Mouse (Mus musculus) spleen, embryonic (tissue): ENCODE results near the gene Cited2.

Source experiments
- CTCF ChIA-PET: fragments of 350-600 bp; sonication (Branson Sonifier 250); formaldehyde crosslinking; loops from one replicate; lab custom pipeline; 2022; lab: Charles Lee

The Cited2 gene

DNA sequence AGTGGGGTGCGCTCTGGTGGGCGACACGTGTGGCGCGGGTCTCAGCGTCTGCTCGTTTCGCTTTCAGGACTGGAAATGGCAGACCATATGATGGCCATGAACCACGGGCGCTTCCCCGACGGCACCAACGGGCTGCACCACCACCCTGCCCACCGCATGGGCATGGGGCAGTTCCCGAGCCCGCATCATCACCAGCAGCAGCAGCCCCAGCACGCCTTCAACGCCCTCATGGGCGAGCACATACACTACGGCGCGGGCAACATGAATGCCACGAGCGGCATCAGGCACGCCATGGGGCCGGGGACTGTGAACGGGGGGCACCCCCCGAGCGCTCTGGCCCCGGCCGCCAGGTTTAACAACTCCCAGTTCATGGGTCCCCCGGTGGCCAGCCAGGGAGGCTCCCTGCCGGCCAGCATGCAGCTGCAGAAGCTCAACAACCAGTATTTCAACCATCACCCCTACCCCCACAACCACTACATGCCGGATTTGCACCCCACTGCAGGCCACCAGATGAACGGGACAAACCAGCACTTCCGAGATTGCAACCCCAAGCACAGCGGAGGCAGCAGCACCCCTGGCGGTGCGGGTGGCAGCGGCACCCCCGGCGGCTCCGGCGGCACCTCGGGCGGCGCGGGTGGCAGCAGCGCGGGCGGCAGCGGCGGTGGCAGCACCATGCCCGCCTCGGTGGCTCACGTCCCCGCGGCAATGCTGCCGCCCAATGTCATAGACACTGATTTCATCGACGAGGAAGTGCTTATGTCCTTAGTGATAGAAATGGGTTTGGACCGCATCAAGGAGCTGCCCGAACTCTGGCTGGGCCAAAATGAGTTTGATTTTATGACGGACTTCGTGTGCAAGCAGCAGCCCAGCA lies 1.1 kb downstream of the Cited2 start:
- CTCF ChIA-PET, result interaction anchor here (0.7 to 0.8 kb wide), 2 partner anchors 32 to 666 kb away, joined by 3 to 4 read pairs; no protein-coding TSS in a partner anchor

DNA sequence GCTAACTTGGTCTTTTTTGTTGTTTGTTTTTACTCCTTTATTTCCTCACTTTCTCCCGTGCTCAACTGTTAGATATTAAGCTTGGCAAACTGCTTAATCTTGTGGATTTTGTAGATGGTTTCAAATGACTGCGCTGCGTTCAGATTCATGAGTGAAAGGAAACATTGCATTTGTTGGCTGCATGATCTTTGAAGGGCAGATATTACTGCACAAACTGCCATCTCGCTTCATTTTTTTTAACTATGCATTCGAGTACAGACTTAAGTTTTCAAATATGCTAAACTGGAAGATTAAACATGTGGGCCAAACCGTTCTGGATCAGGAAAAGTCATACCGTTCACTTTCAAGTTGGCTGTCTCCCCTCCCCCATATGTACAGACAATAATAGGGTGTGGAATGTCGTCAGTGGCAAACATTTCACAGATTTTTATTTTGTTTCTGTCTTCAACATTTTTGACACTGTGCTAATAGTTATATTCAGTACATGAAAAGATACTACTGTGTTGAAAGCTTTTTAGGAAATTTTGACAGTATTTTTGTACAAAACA lies 2.1 kb downstream of the Cited2 start:
- CTCF ChIA-PET, result interaction anchor here (0.6 kb wide), 1 partner anchor 454 kb away, joined by 4 read pairs; no protein-coding TSS in a partner anchor

DNA sequence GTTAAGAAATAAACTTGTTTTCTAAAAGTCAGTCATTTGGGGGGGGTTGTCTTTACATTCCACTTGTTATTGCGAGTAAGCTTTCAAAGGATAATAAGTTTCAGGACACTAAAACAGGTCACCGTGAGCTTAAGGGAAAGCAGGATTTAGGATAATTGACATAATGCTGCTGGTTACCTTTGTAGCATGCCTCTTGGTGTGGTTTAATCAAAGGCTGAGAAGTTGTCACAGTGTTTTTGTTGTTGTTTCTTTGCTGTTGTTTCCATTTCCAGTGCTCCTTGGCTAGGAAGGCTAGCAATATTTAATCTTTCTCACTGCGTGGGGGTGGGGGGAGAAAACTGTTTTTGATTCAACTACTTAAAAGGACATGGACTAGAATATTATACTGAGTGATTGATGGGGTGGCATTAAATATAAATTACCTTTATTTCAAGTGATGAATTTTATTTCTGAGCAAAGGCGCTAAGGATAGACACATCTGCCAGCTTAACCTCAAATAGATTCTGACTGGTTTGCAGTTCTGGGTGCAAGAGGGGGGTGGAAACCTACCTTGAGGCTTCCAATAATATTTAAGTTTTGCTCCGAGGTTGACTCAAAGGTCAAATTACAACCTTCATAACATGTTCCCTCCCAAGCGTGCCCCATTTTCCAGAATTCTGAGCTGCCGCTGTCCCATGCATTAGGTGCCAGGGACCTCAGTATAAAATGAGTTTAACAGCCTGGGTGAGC lies 2.8 kb downstream of the Cited2 start:
- CTCF ChIA-PET, result no interaction called here

DNA sequence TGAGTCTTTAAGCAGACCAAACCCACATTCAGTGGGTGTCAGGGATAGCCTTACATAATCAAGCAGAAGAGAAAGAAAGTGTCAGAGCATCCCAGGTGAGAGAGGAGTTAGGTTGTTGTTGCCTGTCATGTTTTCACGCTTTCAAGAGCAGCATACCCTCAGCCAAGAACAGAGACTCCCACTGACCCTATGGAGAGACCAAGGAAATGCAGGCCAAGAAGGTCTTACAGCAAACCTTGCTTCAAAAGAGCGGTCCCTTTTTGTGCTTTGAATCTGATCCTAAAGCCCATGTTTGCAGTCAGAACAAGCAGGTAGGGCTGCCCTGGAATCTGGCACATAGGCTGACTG lies 3.3 kb downstream of the Cited2 start:
- CTCF ChIA-PET, result interaction anchor here (0.7 kb wide), 1 partner anchor 1205 kb away, joined by 4 read pairs; no protein-coding TSS in a partner anchor

DNA sequence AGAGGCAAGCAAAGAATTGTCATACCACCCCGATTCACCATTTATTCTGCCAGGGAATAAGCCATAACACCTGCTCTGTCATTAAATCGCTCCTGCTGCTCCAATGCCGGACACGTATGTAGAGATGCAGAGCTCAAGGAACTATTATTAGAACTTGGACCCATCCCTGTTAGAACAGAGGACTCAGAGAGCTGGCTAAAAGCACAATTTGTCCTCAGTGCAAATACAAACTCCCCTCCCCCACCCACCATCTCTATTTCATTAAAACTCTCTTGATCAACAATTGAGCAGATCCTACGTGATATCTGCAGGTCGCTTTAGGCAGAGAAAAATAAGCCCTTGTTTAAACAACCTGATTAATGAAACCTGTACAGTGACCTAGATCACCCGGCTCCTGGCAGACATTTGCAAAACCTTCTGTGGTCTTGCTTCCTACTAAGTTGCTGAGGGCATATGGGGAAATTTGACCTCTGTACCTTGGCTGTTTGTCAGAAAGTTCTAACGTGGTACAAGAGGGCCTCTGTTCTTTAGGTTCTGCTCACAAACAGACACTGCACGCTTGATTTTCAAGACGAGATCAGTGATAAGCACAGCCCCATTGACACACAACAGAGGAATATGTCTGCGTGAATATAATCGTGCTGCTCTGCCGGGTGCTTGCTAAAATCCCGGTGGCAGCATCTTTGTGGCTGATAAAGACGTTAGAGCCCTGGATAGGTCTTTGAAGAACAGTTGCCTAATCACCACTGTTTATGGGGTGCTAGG lies 4.3 kb downstream of the Cited2 start:
- CTCF ChIA-PET, result no interaction called here

- CTCF ChIA-PET, result no interaction called here
Measured at GRCm38 (mm10) chr10:17727926-17728279, 4.9 kb downstream of the Cited2 start.

GRCm38 (mm10) chr10:17728711-17729110 lies 5.7 kb downstream of the Cited2 start:
- CTCF ChIA-PET, result interaction anchor here (0.6 to 0.7 kb wide), 5 partner anchors 13 to 1673 kb away, joined by 3 to 15 read pairs (median 3); no protein-coding TSS in a partner anchor

DNA sequence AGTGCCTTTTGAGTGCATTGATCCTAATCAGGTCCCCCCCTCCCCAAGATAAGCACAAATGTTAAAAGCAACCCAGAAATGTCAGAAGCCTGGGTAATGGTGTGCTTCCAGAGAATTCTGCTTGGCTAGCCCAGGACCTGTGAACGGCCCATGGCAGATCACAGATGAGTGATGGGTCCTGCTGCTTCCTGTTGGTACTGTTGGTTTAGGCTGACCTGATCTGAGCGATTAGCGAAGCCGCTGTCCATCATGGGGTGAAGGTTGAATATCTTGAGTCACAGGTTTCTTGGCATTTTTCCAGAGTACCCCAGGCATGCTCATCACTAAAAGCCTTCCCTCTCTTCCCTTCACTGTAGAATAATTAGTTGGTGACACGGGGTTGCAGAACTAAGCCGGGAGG lies 6.5 kb downstream of the Cited2 start:
- CTCF ChIA-PET, result interaction anchor here (0.7 kb wide), 2 partner anchors 193 to 340 kb away, joined by 3 read pairs; no protein-coding TSS in a partner anchor

DNA sequence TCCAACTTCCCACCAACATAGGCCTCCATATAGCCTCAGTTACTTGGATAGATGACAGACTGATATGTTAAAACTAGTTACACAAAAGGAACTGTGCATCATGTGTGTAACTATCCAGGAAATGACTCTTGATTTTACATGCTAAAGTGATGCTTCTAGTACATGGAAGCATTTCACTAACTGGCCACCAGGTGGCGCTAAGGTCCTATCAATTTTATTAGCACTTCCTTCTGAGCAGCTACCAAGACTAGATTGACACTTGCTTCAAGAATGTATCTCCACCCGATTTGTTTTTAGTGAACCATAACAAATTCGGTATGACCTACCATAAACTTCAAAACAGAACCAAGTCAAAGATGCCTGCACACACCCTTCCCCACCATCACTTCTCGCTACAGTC lies 10.0 kb downstream of the Cited2 start:
- CTCF ChIA-PET, result interaction anchor here (1.3 kb wide), 1 partner anchor 137 kb away, joined by 8 read pairs; no protein-coding TSS in a partner anchor

DNA sequence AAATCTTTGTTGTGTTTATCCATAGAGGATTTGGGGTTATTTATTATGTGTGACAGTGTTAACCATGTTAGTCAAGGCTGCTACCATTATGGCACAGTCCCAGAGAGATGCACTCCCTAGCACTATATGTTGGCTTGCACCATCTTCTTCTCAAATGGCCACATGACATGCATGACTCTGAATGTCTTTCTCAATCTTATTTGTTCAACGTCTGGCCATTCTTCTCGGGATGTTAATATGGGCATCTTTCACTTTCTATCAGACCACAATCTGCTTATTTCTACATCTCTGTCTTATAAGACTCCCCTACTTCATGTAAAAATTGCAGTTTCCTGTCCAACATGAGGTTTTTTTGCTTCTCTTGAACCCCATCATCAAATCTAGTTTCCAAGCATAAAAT lies 19.6 kb downstream of the Cited2 start:
- CTCF ChIA-PET, result interaction anchor here (0.5 kb wide), 1 partner anchor 44 kb away, joined by 3 read pairs; no protein-coding TSS in a partner anchor

DNA sequence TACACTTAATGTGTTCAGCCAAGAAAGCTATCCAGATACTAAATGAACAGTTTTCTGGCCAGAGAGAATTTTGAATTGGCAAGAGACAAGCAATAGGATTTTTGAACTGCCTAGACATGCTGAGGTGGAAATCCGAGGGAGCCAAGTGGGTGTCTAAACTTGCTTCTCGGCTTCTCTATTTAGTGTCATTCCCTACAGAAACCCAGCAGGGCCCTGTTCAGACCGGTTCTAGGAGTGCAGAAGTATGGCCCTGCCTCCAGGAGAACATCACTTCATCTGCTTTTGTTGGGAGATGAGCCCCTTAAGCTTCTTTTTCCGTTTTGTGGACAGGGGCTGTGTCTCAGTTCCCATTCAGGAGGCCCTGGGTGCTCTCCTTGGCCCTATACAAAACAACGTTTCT lies 29.5 kb downstream of the Cited2 start:
- CTCF ChIA-PET, result no interaction called here

- CTCF ChIA-PET, result no interaction called here
Measured at GRCm38 (mm10) chr10:17759772-17760171, 36.8 kb downstream of the Cited2 start.

GRCm38 (mm10) chr10:17760750-17761613 lies 38.0 kb downstream of the Cited2 start:
- CTCF ChIA-PET, result no interaction called here

DNA sequence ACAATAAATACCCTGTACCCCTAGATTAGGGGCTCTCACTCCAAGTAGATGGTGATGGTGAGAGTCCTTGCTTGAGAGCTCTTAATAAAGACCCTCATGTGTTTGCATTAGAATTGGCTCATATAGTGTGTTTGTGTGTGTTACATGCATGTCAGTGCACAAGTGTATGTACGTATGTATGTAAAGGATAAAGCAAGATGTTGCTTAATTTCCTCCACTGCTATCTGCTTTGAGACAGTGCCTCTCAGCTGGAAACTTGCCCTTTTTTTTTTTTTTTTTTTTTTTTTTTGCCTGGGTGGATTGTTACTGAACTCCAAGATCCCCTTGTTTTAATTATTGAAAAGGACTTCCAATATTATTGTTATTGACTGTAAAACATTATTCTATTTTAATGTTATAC lies 38.6 kb downstream of the Cited2 start:
- CTCF ChIA-PET, result no interaction called here

DNA sequence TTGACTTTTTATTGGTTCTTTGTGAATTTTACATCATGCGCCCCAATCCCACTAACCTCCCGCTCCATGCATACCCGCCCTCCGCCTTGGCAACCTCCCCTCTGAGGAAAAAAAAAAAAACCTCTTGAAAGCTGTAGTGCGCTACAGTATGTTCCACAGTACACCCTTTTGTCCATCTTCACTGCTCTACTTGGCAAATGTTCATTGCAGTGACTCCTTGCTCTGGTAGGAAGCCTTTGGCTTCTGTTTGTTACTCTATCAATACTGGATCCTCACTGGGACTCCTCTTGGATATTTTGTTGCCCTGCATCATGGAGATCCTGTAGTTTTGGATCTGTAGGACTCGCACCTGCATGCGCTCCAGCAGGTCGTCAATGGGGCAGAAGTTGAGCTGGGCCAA lies 39.9 kb downstream of the Cited2 start:
- CTCF ChIA-PET, result no interaction called here

DNA sequence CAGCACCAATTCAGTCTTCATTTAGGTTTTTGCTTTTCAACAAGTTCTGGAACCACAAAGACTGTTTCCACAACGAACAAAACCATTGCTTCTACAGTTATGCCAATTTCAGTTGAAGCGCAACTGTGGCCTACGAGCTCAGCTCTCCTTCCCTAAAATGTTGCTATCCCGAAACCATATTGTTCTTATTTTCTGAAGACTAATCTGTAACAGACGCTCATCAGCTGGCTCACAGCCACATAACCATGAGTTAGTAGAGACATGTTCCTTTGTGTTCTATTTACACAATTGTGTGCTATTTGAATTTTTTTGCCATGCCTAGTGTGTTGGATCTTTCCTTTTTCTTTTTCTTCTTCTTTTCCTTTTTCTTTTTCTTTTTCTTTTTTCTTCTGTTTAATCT lies 46.8 kb downstream of the Cited2 start:
- CTCF ChIA-PET, result no interaction called here

- CTCF ChIA-PET, result interaction anchor here (0.6 kb wide), 1 partner anchor 14 kb away, joined by 6 read pairs; no protein-coding TSS in a partner anchor
Measured at GRCm38 (mm10) chr10:17772364-17772763, 49.3 kb downstream of the Cited2 start.

DNA sequence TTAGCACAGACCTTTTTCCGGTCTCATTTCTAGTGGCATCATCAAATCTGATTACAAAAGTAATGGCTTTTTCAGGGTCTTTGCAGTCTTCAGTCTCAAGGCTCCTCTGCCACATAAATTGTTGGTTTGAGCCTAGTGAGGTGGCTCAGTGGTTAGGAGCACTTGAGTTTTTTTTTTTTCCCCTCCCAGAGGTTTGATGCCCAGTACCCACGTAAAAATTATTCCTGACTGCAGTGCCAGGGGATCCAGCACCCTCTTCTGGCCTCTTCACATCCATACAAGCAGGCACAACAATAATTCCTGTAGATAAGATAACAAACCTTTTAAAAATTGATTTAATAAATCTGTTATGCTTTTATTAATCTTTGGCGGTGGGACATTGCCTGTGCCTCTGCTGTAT lies 51.3 kb downstream of the Cited2 start:
- CTCF ChIA-PET, result no interaction called here

GRCm38 (mm10) chr10:17775079-17775478 lies 52.1 kb downstream of the Cited2 start:
- CTCF ChIA-PET, result no interaction called here
